Mouse (Mus musculus) C2C12 (cell line): ENCODE data around the gene Trpv2.

Source experiments
- CEBPB ChIP-seq: IDR thresholded peaks from one replicate; pipeline ENCODE4 v1.6.1; 2011; ENCODE audit warnings: low read depth, mild to moderate bottlenecking, control low read depth, moderate library complexity
- CTCF ChIP-seq: IDR thresholded peaks from one replicate; pipeline ENCODE4 v1.5.1; 2011; ENCODE audit not compliant: control insufficient read depth, insufficient read depth, insufficient read length
- MAX ChIP-seq: IDR thresholded peaks from one replicate; pipeline ENCODE4 v1.6.1; 2011; ENCODE audit warnings: mild to moderate bottlenecking, control low read depth
- MYOD1 ChIP-seq: IDR thresholded peaks from one replicate; pipeline ENCODE4 v1.6.1; 2011; ENCODE audit warnings: low read depth; ENCODE audit not compliant: control insufficient read depth, insufficient read length
- MYOG ChIP-seq: IDR thresholded peaks from one replicate; pipeline ENCODE4 v1.6.1; 2011; ENCODE audit not compliant: control insufficient read depth, insufficient read length; ENCODE audit errors: extremely low read depth
- USF1 ChIP-seq: IDR thresholded peaks from one replicate; pipeline ENCODE4 v1.6.1; 2011; ENCODE audit warnings: low read depth, mild to moderate bottlenecking, control low read depth, moderate library complexity

- no peak for TF ChIP-seq USF1
- no peak for TF ChIP-seq CTCF
- TF ChIP-seq CEBPB: no peak
- TF ChIP-seq MYOD1: no peak
- TF ChIP-seq MAX: no peak
- TF ChIP-seq MYOG: no peak
Measured at GRCm38 (mm10) chr11:62629352-62630224, 55.3 kb downstream of the Trpv2 start.
